Mouse (Mus musculus) right cerebral cortex, postnatal 36 days (tissue): ENCODE results near the gene Arid5a.

Experiments
- DNase-seq, 2 experiments: peaks; one replicate each; pipeline ENCODE4 v3.0.0; 2022; ENCODE audit warnings: low spot score in 2 of 2, mixed read lengths in 1 of 2

The Arid5a gene

DNA sequence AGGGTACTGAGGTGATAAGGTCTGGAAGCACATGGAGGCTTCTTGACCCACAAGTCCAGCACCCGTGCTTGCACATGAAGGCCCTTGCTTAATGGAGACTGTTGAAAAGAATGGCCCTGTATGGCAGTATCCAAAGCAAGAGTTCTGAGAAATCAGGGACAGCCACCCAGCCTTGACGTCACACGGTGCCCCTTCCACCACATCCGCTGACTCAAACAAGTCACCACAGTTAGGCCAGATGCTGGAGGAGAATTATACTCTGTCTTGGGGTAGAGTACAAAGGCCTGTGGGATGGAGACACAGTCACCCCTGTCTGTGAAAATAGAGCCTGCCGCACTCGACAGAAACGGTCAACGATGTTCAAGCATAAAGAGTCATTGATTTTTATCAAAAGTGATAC, 14.1 kb upstream of the Arid5a start:
- DNase-seq: no peak

DNA sequence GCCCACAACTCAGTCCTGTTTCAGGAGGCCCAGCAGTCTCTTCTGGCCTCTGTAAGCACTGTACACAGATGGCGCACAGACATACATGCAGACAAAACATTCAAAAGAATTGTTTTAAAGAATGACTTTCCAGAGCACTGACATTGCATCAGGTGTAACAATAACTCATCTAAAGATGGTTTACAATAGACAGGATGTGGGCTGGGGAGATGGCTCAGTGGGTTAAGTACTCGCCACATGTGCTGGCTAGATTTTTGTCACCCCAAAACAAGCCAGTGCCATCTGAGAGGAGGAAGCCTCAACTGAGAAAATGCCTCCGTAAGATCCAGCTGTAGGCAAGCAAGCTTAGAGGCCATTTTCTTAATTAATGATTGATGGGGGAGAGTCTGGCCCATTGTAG, 13.1 kb upstream of the Arid5a start:
- DNase-seq: no peak

DNA sequence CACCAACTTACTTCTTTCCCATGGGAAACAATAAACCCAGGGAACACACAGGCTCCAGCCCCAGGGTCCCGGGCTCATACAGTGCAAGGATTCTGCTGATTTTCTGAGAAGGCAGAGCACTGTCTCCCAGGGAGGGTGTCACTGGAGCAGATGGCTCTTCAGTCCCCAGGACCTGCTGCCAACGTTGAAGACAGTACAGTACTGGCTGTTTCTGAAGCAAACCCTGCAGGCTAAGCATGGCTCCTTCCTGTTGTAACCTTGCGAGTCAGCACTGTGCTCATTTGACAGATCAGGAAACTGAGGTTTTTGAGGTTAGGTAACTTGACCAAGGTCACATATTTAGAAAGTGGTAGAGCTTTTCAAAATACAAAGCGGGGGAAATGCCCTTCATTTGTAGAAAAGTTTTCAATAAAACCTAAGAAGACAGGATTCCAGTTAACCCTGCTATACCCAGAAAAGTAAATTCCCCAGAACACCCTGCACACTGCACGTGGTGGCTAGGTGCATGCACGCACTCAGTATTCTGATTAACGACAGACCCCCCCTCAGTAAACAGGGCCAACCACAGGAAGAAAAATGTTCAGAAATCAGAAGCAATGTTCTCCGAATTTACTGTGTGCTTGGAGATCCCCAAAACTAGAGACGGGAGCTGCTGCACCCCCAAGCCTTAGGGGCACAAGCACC, 10.9 kb upstream of the Arid5a start:
- DNase-seq: no peak

DNA sequence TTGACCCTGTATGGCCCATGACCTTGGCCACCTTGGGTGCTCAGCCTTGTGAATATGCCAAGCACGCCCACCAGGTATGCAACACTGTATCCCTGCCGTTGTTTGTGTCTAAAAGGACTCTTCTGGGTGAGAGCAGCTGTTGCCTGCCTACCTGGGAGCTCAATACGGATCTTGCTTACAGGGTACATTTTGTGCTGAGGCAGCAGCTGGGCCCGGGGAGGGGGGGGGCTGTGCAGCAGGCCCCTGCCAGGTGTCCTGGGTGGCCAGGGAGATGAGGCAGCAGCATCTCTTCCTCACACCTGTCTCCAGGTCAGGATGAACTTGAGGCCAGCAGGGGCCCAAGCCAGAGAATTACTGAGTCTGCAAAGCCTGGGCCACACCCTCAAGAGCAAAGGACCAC, 9.4 kb upstream of the Arid5a start:
- no peak for DNase-seq

DNA sequence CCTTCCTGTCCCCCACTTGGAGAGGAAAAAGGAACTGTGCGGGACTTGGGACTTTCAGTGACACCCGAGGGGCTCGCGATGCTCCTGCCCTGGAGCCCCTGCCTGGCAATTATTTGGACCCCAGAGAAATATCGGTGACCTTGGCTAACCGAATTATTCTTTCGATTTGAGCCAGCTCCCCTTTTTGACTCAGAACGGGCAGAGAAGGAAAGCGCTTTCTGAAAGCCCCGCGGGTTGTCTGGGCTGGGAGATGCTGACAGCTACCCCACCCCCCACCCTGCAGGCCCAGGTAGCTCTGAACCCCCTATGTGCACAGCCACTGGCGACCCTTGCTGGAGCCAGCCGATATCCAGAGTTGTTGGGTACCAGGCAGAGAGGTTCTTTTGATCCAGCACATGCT, 8.4 kb upstream of the Arid5a start:
- DNase-seq: no peak

DNA sequence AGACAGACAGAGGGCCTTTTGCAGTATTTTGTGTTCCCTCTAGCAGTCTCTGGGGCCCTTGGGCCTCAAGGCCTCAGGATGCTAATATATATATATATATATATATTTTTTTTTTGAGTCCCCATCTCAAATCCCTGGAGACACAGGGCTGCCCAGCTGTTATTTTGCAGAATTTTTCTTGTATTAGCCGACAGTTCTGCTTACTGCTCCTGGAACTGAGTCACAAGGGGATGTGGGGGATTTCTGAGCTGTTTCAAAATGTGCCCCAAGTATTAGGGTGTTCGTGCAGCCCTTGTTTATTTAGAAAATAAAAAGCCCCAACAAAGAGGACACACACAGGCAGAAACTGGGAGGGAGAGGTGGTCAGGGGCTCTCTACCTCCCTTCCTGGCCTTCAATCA, 7.9 kb upstream of the Arid5a start:
- DNase-seq: no peak

DNA sequence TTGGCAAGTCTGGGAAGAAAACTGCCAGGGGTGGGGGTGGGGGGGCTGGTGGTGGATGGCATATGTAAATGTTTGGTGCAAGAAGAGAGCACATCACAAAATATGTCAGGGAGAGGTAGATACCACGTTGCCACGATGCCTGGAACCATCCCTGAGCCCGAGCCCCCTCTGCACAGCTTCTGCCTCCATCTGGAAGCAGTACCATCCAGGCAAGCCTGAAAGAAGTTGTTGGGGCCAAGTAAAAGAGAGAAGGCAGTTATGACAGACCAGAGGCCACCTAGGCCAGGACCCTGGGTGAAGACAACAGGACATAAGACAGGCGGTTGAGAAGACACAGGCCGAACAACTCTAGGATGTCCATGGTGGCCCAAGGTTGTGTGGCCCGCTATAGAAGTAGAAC, 7.0 kb upstream of the Arid5a start:
- DNase-seq: no peak

DNA sequence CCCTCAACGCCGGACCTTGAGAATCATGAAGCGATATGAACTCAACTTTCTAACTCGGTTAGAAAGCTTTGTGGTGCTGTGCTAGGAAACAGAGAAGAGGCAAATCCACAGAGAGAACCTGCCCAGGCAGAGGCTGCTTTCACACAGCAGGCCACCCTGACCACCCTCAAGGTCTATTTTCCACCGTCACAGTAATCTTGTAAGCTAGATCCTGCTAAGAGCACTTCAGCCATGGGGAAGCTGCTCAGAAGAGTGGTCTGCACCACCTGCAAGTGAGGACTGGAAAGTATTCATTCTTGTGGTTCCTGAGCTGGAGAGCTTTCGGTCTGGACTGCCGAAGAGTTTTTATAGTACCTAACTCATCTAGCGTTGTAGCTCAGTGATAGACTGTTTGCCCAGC, 5.3 kb upstream of the Arid5a start:
- DNase-seq: no peak

DNA sequence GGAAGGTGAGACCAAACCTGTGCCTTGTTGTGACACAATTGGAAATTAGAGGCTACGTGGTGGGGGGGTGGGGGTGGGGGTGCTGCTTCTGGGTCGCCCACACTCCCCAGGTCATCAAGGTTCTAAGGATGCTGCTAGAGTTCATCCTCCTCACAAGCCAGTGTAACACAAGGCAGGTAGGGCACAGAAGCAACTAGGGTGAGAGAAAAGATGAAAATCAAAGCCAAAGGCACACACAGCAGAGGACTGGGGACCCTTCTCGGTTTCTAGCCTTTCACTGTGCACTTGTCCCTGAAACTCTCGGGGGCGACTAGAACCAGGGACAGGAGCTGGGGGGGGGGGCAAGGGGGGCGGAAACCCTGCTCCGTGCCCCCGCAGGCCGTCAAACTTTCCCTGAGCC, 4.6 kb upstream of the Arid5a start:
- DNase-seq: no peak

DNA sequence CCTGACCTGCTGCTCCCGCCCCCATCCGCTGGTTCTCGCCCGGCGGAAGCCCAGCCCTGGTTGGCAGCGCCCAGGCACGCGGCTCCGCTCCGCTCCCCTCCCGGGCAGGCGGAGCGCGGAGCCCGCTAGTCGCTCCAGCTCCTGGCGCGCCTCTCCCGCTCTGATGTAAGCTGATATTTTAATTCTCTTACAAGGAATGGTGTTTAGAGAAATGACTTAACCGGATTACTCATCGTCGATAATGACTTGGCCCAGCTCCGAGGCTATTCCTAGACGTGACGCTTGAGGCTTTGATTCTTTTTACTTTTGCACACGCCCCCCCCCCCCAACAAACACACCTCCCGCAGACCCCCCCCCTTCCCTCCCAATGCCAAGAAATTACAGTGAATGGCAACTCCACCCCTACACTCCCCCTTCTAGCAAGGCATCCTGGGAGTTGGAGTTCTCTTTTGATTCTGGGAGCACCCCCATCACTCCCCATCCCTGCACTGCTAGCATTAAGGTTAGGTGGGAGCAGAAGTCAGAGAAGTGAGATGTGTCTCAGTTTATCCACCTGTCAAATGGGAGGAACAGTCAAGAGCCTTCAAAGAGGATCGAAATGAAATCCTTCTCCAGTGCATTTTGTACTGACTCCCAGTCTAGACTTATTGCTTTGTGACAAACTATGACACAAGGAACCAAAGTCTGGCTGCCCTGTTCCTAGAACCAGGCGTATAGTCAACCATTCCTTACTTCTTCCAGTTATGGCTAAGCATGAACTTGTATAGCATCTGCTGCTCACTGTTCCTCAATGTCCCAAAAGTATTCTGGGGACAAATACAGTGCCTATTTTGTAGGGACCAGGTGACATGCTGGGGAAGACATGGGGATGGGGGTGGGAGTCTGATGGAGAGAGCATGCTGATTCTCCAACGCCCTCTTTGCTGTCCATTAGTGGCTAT, 3.9 kb upstream of the Arid5a start:
- DNase-seq: peak; percentile 81

DNA sequence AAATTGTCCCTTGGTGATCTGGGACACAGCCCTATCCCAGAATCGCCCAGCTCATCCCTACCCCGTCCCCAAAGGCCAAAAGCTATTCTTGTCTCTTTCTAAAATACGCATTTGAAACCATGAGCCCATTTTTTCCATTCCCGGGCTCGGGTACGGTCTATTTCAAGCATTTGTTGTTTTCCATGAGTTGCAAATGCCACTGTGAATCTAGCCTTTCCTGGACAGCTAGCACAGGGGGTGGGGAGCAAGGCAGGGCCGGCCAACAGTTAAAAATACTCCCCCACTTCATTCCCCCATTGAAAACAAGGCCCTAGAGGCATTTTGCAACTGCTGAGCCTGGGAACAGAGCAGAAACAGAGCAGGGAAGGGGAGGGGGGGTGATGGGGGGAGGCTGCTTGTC, 2.8 kb upstream of the Arid5a start:
- no peak for DNase-seq

DNA sequence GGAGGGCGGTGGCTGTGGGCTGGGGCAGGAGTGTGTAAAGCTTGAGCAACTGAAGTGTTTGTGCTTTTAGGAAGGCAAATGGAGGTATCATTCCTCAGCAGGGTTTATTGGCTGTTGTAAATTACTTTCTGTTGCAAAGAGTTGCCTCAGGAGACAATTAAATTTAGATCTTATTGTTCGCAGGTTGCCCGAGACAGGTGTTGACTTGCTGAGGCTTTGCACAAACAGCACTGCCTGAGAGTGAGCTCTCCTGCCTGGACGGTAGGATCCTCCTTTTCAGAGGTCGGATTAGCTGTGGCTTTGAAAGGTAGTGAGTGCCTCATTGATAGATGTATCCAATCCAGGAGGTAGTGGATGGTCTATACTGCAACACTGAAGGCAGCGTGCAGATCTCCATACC, 1.4 kb upstream of the Arid5a start:
- no peak for DNase-seq

DNA sequence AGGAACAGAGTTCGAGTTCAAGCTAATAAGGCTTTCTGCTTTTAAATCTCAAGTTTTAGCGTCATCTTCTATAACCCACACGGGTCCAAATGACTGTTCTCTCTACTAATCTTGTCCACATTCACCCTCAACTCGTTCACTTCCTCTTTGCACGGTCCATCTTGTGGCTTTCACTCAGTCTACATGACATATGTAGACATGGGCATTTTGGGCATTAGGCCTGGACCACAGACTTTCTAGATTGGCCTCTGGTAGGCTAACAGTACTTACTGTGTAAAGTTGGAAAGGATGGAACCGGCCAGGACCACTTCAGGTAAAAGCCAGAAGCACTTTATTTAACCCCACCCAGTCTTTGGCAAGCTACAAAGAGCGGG, 425 bp upstream of the Arid5a start:
- DNase-seq: no peak

DNA sequence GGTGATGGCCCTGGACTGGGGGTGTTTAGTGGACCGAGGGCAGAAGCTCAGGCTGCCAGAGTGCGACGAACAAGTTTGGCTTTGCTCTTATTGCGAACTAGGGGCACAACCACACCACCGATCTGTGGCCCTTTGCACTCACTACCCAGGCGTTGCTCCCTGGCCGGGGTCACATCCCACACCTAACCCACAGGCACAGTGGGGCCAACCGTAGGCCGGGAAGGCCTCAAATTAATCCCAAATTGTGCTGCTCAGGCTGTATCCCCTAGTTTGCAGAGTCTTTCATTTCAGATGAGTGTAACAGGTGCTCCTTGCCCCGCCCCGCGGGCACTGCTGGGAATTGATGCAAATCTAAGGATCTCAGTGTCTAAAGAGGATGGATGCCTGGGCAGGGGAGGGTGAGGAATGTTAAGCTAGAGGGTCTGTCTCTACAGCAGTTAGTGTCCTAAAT, 943 bp downstream of the Arid5a start:
- no peak for DNase-seq

DNA sequence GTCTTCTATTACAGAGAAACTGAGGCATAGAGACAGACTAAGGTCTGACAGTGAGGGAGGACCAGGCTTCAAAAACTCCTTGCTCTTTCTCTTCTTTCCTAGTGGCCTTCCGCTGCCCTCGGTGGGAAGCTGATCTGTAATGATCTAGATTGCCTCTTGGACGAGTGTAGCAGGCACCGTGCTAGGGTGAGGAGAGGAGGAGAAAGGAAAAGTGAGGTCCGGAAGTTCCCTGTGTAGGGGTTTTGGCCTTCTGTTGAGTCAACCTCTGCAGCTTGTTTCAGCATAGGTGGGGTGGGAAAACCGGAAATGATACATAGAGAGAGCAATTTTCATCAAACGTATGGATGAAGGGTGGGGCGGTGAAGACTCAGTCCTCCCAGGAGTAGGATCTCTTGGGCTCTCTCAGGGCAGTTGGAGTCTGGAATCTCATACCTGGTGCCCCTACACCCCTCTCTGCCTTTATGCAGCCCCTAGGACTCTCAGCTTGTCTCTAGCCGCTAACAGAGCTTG, 1.5 kb downstream of the Arid5a start:
- no peak for DNase-seq

DNA sequence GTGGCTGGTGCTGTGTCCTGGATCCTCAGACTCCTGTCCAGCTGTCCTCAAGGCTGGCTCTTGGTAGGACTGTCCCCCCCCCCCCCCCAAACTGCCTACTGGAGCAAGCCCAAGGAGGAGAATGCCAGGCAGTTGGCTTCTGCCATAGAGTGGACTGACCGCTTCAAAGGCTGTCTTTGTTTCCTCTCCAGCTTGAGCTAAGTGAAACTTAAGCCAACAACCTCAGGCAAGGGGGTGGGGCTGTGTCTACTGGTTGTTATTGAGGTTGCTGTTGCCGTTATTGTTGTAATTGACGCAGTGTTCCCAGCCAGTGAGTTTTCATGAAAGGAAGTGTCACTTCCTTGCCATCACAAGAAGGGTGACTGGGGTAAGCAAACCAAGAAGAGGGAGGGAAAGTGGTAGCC, 2.0 kb downstream of the Arid5a start:
- peak; percentile 39 to 49 for DNase-seq

DNA sequence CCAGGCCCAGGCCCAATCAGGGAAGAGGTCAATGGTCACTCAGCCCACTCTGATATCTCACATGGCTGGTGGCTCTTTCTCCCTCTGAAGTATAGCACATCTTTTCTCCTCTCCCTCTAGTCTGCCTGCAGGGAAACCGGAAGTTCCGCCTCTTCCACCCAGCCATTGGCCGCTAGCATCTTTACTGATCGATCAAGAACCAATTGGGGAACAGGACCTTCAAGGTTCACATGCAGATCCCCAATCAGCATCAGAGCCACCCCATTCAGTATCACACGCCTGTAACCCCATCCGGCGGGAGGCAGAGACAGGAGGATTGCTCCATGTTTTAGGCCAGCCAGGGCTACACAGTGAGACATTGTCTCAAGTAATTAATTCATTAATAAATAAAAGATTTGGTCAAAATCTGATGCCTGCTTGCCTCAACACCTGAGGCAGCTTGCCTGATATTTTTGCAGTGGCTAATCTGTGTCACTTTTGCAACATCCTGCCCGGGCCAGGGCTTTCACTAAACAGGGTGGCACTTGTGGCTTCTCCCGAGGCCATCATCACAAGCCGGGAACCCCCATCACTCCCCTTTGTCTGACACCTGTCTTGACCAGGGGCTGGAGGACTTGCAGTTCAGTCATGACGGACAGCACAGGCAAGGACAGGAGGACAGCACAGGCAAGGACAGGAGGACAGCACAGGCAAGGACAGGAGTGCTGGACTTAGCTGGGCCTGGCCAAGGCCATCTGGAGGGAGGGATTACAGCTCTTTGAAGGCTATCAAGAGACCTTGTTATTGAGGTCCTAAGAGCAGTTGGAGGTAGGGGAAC, 7.6 kb downstream of the Arid5a start:
- DNase-seq: no peak

DNA sequence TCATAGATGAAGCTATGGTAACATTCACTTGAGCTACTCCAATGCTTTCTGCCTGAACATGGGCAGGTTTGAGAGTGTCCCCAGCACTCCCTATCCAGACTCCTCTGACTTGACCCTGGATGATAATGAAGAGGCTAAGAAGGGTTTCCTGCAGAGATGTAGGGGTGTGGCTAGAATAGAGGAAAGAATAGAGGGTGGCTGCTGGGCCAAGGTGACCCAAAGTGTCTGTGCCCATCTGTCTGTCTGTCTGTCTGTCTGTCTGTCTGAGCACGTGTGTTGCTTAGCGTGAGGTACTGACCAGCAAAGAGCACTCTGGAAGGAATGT, 8.2 kb downstream of the Arid5a start:
- no peak for DNase-seq

DNA sequence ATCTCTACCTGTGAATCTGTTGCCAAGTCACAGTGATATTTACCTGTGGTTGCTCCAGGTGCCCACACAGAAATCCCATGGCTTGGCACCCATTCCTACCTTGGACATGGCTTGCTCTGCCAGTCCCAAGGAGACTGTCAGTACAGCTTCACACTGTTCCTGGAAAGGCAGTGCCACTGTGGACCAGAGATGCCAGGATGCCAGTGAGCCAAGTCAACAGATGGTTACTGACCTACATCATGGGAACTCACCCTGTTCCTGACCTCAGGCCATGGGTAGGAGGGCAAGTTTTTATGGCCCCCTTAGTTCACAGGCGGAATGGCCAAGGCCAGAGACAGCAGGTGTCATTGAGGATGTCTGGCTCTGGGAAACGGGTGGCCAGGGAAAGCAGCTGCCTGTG, 13.6 kb downstream of the Arid5a start:
- no peak for DNase-seq

DNA sequence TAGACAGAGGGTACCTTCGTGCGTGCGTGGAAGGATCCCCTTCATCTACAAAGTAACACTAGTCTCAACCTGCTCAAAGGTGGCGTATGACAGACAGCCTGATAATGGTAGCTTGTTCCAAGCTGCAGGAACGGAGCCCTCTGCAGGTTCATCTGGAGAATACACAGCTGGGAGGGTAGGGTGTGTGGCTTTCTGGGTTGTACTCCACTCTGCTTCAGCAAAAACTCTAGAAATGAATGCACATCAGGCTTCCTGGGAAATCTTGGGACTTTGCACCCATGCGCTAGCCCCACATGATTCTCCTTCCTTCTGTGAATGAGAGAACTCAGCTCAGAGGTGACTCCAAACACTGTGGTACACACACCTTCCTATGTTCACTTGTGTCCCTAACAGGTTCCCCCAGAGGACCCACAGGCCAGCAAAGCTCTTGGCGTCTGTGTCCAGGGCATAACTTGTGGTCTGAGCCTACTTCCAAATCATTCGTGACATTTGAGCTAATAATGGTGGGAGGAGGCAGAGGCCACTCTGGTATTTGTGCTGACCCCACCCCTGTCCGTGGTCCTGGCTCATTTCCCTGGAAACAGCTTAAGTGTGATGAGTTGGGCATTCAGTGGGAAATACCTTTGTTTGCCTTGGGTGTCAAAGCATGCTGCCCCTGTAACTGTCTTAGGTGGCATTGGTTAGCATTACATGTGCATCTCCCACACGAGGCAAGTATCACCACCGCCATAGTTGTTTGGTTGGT, 14.5 kb downstream of the Arid5a start:
- no peak for DNase-seq

DNA sequence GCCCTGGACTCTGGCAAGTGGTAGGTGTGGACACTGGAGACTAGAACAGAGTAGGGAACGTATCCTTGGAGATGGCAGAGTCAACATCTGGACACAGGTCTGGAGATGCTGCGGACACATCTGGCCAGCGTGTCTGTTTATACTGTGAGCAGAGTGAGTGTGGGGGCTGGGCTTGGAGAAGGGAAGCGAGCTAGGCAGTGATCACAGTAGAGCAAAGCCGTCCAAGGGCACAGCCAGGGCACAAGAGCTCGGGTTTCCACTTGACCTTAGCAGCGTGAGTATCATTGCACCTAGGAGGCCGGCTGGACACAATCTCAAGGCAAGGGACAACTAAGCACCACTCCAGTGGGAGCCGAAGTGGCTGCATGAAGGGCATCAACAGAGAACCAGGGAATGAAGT, 15.5 kb downstream of the Arid5a start:
- DNase-seq: no peak
